Mouse (Mus musculus): ENCODE data around the gene Slco3a1.
"Not testable (repeated sequence)": the region's sequence is repeated elsewhere in the genome, so short reads cannot be mapped to it uniquely, and the experiment has no call there.

DNA sequence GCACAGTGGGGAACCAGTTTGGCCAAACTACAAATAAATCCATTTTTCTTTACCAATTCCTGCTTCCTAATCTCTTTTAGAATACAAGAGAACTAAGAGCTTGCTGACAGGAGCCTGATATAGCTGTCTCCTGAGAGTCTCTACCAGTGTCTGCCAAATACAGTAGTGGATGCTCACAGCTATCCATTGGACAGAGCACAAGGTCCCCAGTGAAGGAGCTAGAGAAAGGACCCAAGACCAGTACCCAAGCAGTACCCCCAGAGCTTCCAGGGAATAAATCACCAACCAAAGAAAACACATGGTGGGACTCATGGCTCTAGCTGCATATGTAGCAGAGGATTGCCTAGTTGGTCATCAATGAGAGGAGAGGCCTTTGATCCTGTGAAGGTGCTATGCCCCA, 146.7 kb downstream of the Slco3a1 start:
- not testable (repeated sequence) for TF ChIP-seq CTCF (IDR thresholded peaks at IDR 0.05; ENCODE audit: borderline replicate concordance, insufficient read depth, low read depth, low read length); POLR2A (IDR thresholded peaks at IDR 0.05; ENCODE audit: borderline replicate concordance, insufficient read depth, low read length)

All from cerebellum, adult 2 months (tissue).